Mouse (Mus musculus): ENCODE data around the gene Cybc1.

The Cybc1 gene

GRCm38 (mm10) chr11:121216831-121217230, 12.3 kb downstream of the Cybc1 start:
- no peak for DNase-seq (ENCODE audit: low read depth, low spot score)

- DNase-seq (ENCODE audit: low read depth, low spot score), result peak; percentile 97
Measured at GRCm38 (mm10) chr11:121204161-121205006, 24.7 kb downstream of the Cybc1 start, which contains the start of the genes Hexdc and Ogfod3. TSS of gene Hexdc (plus strand) at chr11:121204433. TSS of gene Ogfod3 (minus strand) at chr11:121204711.

GRCm38 (mm10) chr11:121203859-121204160, 25.3 kb downstream of the Cybc1 start:
- no peak for DNase-seq (ENCODE audit: low read depth, low spot score)

- peak; percentile 21 for DNase-seq (ENCODE audit: low read depth, low spot score)
Measured at GRCm38 (mm10) chr11:121201436-121202198, 27.5 kb downstream of the Cybc1 start.

GRCm38 (mm10) chr11:121200781-121201180, 28.3 kb downstream of the Cybc1 start:
- DNase-seq (ENCODE audit: low read depth, low spot score), result no peak

GRCm38 (mm10) chr11:121199851-121200250, 29.3 kb downstream of the Cybc1 start:
- no peak for DNase-seq (ENCODE audit: low read depth, low spot score)

GRCm38 (mm10) chr11:121198622-121199021, 30.5 kb downstream of the Cybc1 start:
- no peak for DNase-seq (ENCODE audit: low read depth, low spot score)

- no peak for DNase-seq (ENCODE audit: low read depth, low spot score)
Measured at GRCm38 (mm10) chr11:121193415-121193814, 35.7 kb downstream of the Cybc1 start.

- no peak for DNase-seq (ENCODE audit: low read depth, low spot score)
Measured at GRCm38 (mm10) chr11:121192742-121193141, 36.4 kb downstream of the Cybc1 start.

GRCm38 (mm10) chr11:121189681-121190080, 39.4 kb downstream of the Cybc1 start:
- DNase-seq (ENCODE audit: low read depth, low spot score), result no peak

- DNase-seq (ENCODE audit: low read depth, low spot score), result peak; percentile 59
Measured at GRCm38 (mm10) chr11:121176285-121177270, 52.5 kb downstream of the Cybc1 start.

- no peak for DNase-seq (ENCODE audit: low read depth, low spot score)
Measured at GRCm38 (mm10) chr11:121174234-121174633, 54.9 kb downstream of the Cybc1 start.

- no peak for DNase-seq (ENCODE audit: low read depth, low spot score)
Measured at GRCm38 (mm10) chr11:121173203-121173602, 55.9 kb downstream of the Cybc1 start.

Measured in forelimb bud, embryonic 11.5 days (tissue).